Mouse (Mus musculus): ENCODE measurements around the gene Jmjd6. TPM values are rescaled to one million over a fixed set of nuclear protein-coding genes. Genes with fewer than 3 reads are reported as not detected.
A peak's percentile ranks its signal among the peaks of the same experiment; 100 is the strongest.
"Not testable (repeated sequence)": the region's sequence is repeated elsewhere in the genome, so short reads cannot be mapped to it uniquely, and the experiment has no call there.

The Jmjd6 gene
- polyA plus RNA-seq, 1 experiment from 2014 or later: 78.5 TPM

DNA sequence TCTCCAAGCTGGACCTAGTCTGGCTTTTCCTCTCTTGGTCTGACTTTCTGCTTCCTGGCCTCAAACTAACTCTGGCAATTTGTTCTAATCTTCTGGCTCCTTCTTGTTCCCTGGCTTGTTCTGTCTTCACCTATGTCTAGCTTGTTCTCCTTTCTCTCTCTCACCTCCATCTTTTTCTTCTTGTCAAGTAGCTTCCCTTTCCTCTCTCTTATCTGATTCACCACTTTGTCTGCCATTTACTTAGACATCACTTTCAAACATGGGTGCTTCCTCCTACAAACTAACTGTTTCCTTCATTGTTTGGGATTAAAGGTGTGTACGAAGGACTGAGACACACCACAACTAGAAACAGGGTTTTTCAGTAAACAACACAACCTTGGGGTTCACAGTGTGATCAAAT lies 8.3 kb downstream of the Jmjd6 start:
- no peak overlapping the region for H3K4me3 ChIP-seq
- H3K4me2 ChIP-seq (replicated peaks): no peak overlapping the region

DNA sequence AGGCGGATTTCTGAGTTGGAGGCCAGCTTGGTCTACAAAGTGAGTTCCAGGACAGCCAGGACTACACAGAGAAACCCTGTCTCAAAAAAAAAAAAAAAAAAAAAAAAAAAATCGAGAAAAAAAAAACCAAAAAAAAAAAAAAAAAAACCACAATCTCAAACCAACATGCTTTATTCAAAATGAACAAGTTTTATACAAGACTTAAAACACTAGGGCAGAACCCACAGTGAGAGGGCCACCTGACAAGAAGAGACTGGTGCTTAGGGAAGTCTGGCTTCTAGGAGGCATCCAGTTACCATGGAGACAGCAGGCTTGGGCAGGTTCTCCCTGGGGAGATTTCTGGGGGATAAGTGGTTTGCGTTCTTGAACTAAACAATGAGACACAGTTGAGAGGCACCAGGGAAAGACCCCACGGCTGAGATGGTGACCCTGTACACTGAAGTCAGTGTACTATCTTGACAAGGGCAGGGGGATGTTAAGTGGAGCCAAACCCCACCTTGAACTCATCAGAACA lies 11.0 kb downstream of the Jmjd6 start:
- WGBS: 27% methylated on average over 4 of the region's 4 CpGs
- no peaks in the 10 kb centered on the region for H3K27me3 ChIP-seq
- H3K4me2 ChIP-seq (replicated peaks): no peak overlapping the region
- H3K4me1 ChIP-seq: peaks cover 21% of the 10 kb centered on the region
- H3K9ac ChIP-seq (replicated peaks): no peak overlapping the region
- peaks cover 36% of the 10 kb centered on the region for H3K36me3 ChIP-seq
- H3K9me3 ChIP-seq: no peaks in the 10 kb centered on the region
- no peak overlapping the region for H3K27ac ChIP-seq (replicated peaks)
- H3K4me3 ChIP-seq: no peak overlapping the region
- no peak for ATAC-seq (replicated peaks)

More for the DNA sequence above, 8.3 kb downstream of the Jmjd6 start:
- no peaks in the 10 kb centered on the region for H3K9me3 ChIP-seq
- no peaks in the 10 kb centered on the region for H3K27me3 ChIP-seq
- H3K27ac ChIP-seq (replicated peaks): no peak overlapping the region
- 94% methylated on average over 1 of the region's 1 CpGs for WGBS
- H3K4me1 ChIP-seq: peaks cover 16% of the 10 kb centered on the region
- ATAC-seq (replicated peaks): no peak
- peaks cover 62% of the 10 kb centered on the region for H3K36me3 ChIP-seq
- no peak overlapping the region for H3K9ac ChIP-seq (replicated peaks)

DNA sequence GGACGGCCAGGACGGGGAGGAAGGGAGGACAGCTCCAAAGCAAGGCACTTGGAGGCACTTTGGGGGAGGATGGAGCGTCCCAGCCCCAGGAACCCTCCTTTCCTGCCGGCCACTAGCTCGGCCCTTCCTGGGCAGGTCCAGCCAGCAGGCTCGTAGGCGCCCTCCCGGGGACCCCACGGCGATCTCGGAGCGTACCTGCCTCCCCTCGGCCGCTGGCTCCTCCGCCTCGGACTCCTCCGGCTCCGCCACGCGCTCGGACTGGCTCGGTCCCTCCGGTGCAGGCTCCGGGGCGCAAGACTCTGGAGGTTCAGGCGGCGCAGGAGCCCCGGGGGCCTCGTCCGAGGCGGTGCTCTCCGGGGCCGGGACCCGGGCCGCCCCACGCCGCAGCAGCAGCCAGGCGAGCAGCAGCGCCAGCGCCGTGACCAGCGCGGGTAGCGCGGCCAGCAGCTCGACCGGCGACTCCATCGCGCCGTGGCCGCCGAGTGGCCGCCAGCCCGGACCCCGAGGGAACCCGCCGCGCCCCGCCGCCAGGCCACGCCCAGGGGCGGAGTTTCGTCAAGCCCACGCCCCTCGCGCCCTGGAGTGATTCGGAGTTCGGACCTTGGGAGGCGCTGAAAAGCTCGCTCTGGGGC lies 15.6 kb downstream of the Jmjd6 start, which contains the start of gene Mxra7:
Gene Mxra7 (minus strand): TSS at position 513 of the 632 bp plus-strand sequence.
- Histone ChIP-seq H3K9me3 (no peaks in the 10 kb centered on the region), H3K4me1 (peaks cover 21% of the 10 kb centered on the region), H3K4me2 (replicated peaks) (peak within 1 kb of the TSS; percentile 87), H3K4me3 (peak within 1 kb of the TSS; percentile 59), H3K36me3 (no peaks in the 10 kb centered on the region), H3K27me3 (no peaks in the 10 kb centered on the region), H3K9ac (replicated peaks) (peak within 1 kb of the TSS; percentile 59), H3K27ac (replicated peaks) (0 out of 2 replicates have a peak within 1 kb of the TSS, but pooled peaks have one; percentile 36)
- under 1% methylated on average over 68 of the region's 71 CpGs for WGBS
- peak; percentile 42 for ATAC-seq (replicated peaks)

DNA sequence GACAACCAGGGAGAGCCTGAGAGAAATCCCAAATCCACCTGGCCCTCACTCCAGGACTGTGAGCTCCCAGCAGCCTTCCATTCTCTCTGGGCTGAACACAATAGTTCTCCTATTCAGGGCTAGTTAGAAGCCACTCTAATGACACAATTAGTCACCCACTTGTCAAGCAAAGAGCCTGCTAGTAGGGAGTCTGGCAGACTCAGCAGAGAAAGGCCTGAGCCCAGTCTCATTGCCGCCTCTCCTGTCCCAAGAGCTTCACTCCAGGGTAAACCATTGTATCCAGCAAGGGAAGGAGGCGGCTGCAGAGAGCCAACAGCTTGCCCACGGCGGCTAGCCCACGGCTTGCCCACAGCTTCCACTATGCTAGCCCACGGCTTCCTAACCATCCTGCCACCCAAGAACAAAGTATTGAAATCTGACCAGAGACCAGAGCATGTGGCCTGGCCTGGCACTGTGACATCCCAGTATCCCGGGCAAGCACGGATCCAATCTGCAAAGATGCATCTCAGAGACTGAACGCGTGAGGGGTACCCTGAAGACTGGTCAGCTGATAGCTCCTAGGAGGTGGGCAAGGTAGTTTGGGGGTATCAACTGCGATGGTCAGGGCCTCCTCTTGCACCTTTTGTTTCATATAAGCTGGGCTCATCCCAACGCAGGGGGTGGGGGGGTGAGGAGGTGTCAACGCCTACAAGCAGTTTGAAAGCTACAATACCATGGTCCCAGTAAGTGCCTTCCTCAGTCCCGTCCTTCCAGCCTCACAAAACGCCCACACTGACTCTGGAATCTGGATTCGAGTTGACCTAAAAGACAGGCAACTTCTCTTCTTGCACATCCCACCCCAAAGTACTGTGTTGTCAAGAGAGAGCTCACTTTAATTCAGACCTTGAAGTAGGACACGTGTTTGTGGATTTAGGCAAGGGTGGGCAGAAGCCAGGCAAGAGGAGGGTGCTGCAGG lies 16.4 kb downstream of the Jmjd6 start:
- H3K4me1 ChIP-seq: peaks cover 17% of the 10 kb centered on the region
- peak overlapping the region; percentile 59 for H3K4me3 ChIP-seq
- no peaks in the 10 kb centered on the region for H3K9me3 ChIP-seq
- H3K36me3 ChIP-seq: no peaks in the 10 kb centered on the region
- H3K9ac ChIP-seq (replicated peaks): peak overlapping the region; percentile 59
- 11% methylated on average over 17 of the region's 17 CpGs for WGBS
- no peak; the same call in 1 of the 2 replicates for ATAC-seq (replicated peaks)
- H3K27ac ChIP-seq (replicated peaks): 0 out of 2 replicates have a peak overlapping the region, but pooled peaks have one; percentile 5
- no peaks in the 10 kb centered on the region for H3K27me3 ChIP-seq
- H3K4me2 ChIP-seq (replicated peaks): peak overlapping the region; percentile 87

DNA sequence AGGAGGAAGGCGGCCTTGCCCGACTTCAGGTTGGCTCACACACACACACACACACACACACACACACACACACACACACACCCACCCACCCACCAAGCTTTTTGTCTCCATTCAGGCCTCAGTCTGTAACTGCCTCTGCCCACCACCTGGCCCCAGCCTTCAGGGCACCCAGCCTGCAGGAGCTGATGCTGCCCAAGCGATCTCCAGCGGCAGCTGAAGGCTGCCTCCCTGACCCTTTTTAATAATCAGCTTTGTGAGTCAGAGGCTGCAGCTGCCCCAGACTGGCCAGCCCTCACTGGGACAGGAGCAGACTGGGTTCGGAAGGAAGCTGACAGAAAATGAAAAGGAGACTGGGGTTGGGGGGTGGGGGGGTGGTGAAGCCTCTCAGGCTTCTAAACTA lies 18.0 kb downstream of the Jmjd6 start:
- no peak overlapping the region for H3K4me3 ChIP-seq
- H3K4me2 ChIP-seq (replicated peaks): no peak overlapping the region
- H3K36me3 ChIP-seq: no peaks in the 10 kb centered on the region
- no peak overlapping the region for H3K9ac ChIP-seq (replicated peaks)
- H3K27ac ChIP-seq (replicated peaks): no peak overlapping the region
- 57% methylated on average over 5 of the region's 5 CpGs for WGBS
- no peaks in the 10 kb centered on the region for H3K27me3 ChIP-seq
- peaks cover 21% of the 10 kb centered on the region for H3K4me1 ChIP-seq
- ATAC-seq (replicated peaks): no peak
- no peaks in the 10 kb centered on the region for H3K9me3 ChIP-seq

DNA sequence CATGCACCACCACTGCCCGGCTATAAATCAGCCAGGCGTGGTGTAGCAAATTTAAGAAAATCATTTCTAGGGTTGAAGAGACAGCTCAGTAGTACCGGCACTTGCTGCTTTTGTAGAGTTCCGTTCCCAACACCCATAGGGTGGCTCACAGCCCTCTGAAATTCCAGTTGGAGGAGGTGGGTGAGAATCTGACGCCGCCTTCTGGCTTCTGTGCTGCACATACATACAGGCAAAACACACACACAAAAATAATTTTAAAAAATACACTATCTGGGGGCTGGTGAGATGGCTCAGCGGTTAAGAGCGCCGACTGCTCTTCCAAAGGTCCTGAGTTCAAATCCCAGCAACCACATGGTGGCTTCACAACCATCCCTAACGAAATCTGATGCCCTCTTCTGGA lies 19.4 kb downstream of the Jmjd6 start:
- ATAC-seq (replicated peaks); H3K4me2 ChIP-seq (replicated peaks); H3K9ac ChIP-seq (replicated peaks); H3K9me3 ChIP-seq; H3K36me3 ChIP-seq; H3K27ac ChIP-seq (replicated peaks); H3K27me3 ChIP-seq; H3K4me3 ChIP-seq: not testable (repeated sequence)
- H3K4me1 ChIP-seq: peaks cover 21% of the 10 kb centered on the region
- WGBS: 93% methylated on average over 10 of the region's 10 CpGs

DNA sequence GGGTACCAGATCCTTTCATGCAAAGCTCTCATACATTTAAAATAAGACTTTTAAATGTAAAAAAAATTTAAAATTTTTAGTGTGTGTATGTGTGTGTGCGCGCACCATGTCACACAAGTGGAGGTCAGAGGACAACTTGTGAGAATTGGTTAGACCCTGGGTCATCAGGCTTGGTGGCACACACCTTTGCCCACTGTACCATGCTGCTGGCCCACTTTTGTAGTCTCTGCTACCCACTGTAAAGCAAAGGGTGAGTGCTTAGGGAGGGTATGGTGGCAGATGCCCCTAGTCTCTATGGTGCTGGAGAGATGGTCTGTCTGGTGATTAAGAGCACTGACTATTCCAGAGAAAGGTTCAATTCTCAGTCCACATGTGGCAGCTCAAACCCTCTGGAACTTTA lies 20.0 kb downstream of the Jmjd6 start:
- H3K4me1 ChIP-seq: peaks cover 19% of the 10 kb centered on the region

DNA sequence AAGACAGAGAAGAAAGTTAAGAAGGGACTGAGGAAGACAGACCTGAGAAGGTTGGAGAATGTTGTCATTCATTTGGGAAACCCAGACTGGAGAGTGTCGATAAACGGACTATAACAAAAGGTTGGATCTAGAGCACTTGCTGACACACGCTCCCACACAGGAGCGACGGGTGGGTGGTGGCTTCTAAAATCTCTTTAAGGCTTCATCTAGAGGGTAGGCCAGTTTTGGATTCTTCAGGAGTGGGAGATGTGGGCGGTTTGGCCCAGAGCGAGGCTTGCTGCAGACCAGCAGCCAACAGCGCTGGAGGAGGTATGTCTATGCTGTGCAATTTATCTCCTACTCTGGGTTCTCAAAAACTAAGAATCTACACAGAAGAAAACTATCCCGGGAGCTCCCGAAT lies 20.6 kb downstream of the Jmjd6 start:
- Histone ChIP-seq H3K9me3 (no peaks in the 10 kb centered on the region), H3K27me3 (no peaks in the 10 kb centered on the region), H3K27ac (replicated peaks) (no peak overlapping the region), H3K9ac (replicated peaks) (no peak overlapping the region), H3K4me3 (no peak overlapping the region), H3K36me3 (no peaks in the 10 kb centered on the region), H3K4me2 (replicated peaks) (no peak overlapping the region), H3K4me1 (peaks cover 13% of the 10 kb centered on the region)
- 89% methylated on average over 10 of the region's 10 CpGs for WGBS
- ATAC-seq (replicated peaks): no peak

More for the DNA sequence above, 20.0 kb downstream of the Jmjd6 start:
- no peak overlapping the region for H3K4me2 ChIP-seq (replicated peaks)
- ATAC-seq (replicated peaks): no peak
- no peak overlapping the region for H3K4me3 ChIP-seq
- no peaks in the 10 kb centered on the region for H3K36me3 ChIP-seq
- no peak overlapping the region for H3K9ac ChIP-seq (replicated peaks)
- no peaks in the 10 kb centered on the region for H3K9me3 ChIP-seq
- no peak overlapping the region for H3K27ac ChIP-seq (replicated peaks)
- H3K27me3 ChIP-seq: no peaks in the 10 kb centered on the region
- WGBS: 100% methylated on average over 2 of the region's 2 CpGs

DNA sequence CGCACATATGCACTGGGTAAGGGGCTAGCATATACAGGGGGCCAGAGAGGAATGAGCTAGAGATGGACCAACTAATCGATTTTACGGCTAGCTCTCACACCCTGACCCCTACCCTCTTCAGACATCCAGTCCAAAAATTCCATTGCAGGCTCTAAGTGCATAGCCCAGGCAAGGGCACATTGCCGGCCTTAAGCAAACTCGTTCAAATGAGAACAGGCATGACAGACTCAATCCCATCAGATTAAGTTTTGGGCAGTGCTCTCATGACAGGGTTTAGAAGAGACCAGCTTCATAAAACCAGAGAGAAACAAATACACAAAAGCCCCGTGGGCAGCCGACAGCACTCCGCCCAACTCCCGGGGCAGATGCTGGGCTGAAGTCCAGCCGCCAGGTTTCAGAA lies 21.0 kb downstream of the Jmjd6 start:
- WGBS: 66% methylated on average over 10 of the region's 10 CpGs
- Histone ChIP-seq H3K27ac (replicated peaks) (no peak overlapping the region), H3K4me1 (peaks cover 9% of the 10 kb centered on the region; the same call in 1 of the 2 replicates), H3K9me3 (no peaks in the 10 kb centered on the region), H3K27me3 (no peaks in the 10 kb centered on the region), H3K36me3 (no peaks in the 10 kb centered on the region), H3K9ac (replicated peaks) (no peak overlapping the region), H3K4me3 (no peak overlapping the region), H3K4me2 (replicated peaks) (no peak overlapping the region)
- ATAC-seq (replicated peaks): no peak

DNA sequence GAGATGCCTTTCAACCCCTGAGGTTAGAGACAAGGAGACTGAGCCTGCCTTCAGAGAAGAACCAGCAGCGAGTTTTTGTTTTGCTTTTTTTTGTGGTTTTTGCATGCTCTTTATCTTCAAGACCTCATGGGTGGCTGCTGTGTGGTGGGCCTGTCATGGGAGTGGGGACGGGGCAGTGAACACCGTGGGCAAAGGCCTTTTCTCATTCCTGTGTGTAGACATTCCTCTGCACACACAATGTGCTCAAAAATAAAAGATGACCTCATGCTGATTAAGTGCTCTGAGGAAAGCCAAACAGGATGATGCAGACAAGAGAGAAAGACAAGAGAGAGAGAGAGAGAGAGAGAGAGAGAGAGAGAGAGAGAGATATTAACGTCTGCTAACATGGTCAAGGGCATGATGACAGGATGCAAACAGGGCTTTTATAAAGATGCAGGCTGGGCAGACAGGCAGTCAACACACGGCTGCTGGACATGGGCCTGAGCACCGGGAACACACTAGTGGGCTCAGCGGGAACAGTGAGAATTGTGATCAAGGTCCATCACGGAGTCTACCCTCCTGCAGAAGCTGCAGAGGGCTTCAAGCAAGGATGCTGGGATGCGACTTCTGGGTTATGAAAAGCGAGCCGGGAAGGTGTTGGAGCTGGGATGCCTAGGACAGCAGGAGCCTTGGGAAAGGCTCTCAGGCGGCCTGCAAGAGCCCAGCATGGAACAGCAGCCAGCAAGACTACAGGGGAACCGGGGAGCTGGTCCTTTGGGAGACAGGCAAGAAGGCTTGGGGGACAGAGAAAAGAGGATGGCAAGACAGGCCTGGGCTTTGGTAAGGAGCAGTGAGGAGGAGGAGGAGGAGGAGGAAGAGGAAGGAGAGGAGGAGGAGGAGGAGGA lies 21.9 kb downstream of the Jmjd6 start:
- no peaks in the 10 kb centered on the region for H3K9me3 ChIP-seq
- H3K36me3 ChIP-seq: no peaks in the 10 kb centered on the region
- 48% methylated on average over 13 of the region's 13 CpGs for WGBS
- no peak overlapping the region for H3K9ac ChIP-seq (replicated peaks)
- H3K4me3 ChIP-seq: no peak overlapping the region
- no peak overlapping the region for H3K4me2 ChIP-seq (replicated peaks)
- H3K27me3 ChIP-seq: no peaks in the 10 kb centered on the region
- H3K27ac ChIP-seq (replicated peaks): no peak overlapping the region
- 0 out of 2 replicates have a peak, but pooled peaks cover 4% of the 10 kb centered on the region for H3K4me1 ChIP-seq
- no peak for ATAC-seq (replicated peaks)

DNA sequence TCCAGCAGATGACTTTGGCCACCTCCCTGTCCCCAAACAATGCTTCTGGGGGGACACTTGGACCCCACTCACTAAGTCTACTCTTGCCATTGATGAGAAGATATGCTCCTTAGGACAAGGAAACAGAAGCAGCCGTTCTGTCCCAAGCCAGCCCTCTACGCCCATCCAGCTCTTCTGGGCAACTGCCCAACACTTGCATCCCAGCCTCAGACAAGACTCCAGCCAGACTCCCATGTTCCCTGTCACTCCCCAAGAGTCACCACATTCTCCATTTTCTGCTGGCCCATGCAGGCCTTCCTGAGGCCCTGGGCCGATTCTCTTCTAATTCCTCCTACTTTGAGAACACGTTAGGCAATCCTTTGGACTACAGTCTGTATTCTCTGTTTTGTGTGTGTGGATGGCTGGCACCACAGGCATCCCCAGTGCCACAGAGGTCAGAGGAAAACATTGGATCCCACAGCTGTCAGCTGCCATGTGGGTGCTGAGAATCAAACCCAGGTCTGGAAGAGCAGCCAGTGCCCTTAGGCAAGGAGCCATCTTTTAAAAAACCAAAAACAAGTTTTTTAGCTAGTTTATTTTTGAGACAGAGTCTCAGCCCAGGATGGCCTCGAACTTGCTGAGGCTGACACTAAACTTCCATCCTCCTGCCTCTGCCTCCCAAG lies 23.2 kb downstream of the Jmjd6 start:
- peaks cover 7% of the 10 kb centered on the region; the same call in 1 of the 2 replicates for H3K4me1 ChIP-seq
- no peak overlapping the region for H3K27ac ChIP-seq (replicated peaks)
- no peak overlapping the region for H3K9ac ChIP-seq (replicated peaks)
- no peaks in the 10 kb centered on the region for H3K9me3 ChIP-seq
- WGBS: 87% methylated on average over 5 of the region's 5 CpGs
- no peak overlapping the region for H3K4me3 ChIP-seq
- ATAC-seq (replicated peaks): no peak
- no peaks in the 10 kb centered on the region for H3K36me3 ChIP-seq
- H3K4me2 ChIP-seq (replicated peaks): no peak overlapping the region
- H3K27me3 ChIP-seq: no peaks in the 10 kb centered on the region

Measured in forebrain, embryonic 15.5 days (tissue).